In genomic region chr3:120886063-120886841, GRCm38 (mm10) we compare ENCODE assay signal across 10 mouse cellular contexts.
DNase-seq lines count a peak whose midpoint lies in the region; ATAC-seq and TF ChIP-seq lines count a peak whose summit lies in the region.
"Had no signal": no experiment of that assay in that cellular context is flagged by ENCODE, and none has a peak within 500 bp of the region (broad histone marks: within the 10 kb centered on the region; RNA-seq: fewer than 3 reads in every experiment).

No protein-coding gene starts in this region.

- intact Hi-C loops in left cerebral cortex, postnatal 4 days (cut with DNase I): no loop called here

- no peak overlapping the region for H3K4me3 ChIP-seq in heart, embryonic 14.5 days (ENCODE audit: control insufficient read depth in 1 of 2, insufficient read depth in 1 of 2, low read depth in 1 of 2, low read length in 2 of 2)
- peak overlapping the region; percentile 54 for H3K4me3 ChIP-seq in cerebellum, adult 2 months (replicated peaks; ENCODE audit: insufficient read depth, low read depth, low read length)
- H3K4me3 ChIP-seq: midbrain, embryonic 10.5 days had no signal

- no peaks in the 10 kb centered on the region for H3K27me3 ChIP-seq in heart, embryonic 14.5 days (ENCODE audit: control insufficient read depth, insufficient read depth, low read length)
- no peaks in the 10 kb centered on the region for H3K27me3 ChIP-seq in cerebellum, adult 2 months (ENCODE audit: control insufficient read depth, insufficient read depth, low read length)

- WGBS in heart, embryonic 14.5 days: 39% methylated on average over 20 of the region's 20 CpGs
- 12% methylated on average over 20 of the region's 20 CpGs for WGBS in cerebellum, adult 2 months

- no peak for ATAC-seq in heart, embryonic 14.5 days (ENCODE audit: insufficient number of reproducible peaks, insufficient read depth, low FRiP score, low read depth)

- H3K4me2 ChIP-seq in heart, embryonic 14.5 days (ENCODE audit: low read length): peak overlapping the region; percentile 1

- peak; percentile 15; the same call in 1 of the 2 replicates for TF ChIP-seq POLR2A in cerebellum, adult 2 months (IDR thresholded peaks at IDR 0.05; ENCODE audit: borderline replicate concordance, insufficient read depth, low read length)

- no peaks in the 10 kb centered on the region for H3K9me3 ChIP-seq in heart, embryonic 14.5 days (ENCODE audit: control insufficient read depth, low read length)
- H3K9me3 ChIP-seq: midbrain, embryonic 10.5 days had no signal

- H3K9ac ChIP-seq in heart, embryonic 14.5 days (ENCODE audit: low read length): no peak overlapping the region

- DNase-seq in heart, adult 8-10 months (ENCODE audit: low spot score): no peak
- peak; percentile 76 to 85 for DNase-seq in cerebellum, adult 2 months
- peak; percentile 70 to 86 for DNase-seq in frontal cortex, adult 2 months (ENCODE audit: extremely low spot score in 1 of 2, low spot score in 1 of 2)
- DNase-seq in left cerebral cortex, postnatal 4 days: peak; percentile 16
- no peak for DNase-seq in urinary bladder, adult 2 months (ENCODE audit: low spot score)
- DNase-seq in yolk sac, embryonic 10.5 days (ENCODE audit: low spot score): no peak
- no peak for DNase-seq in ovary, postnatal 36 days (ENCODE audit: low spot score)
- DNase-seq: spleen, adult 18-20 months had no signal

- no peaks in the 10 kb centered on the region for H3K36me3 ChIP-seq in heart, embryonic 14.5 days (ENCODE audit: control insufficient read depth, insufficient read depth, low read length)
- H3K36me3 ChIP-seq: midbrain, embryonic 10.5 days had no signal

- H3K27ac ChIP-seq in heart, embryonic 14.5 days (replicated peaks in 1 of 2; ENCODE audit: control insufficient read depth in 1 of 2, insufficient read depth in 1 of 2, low read depth in 2 of 2, low read length in 2 of 2): no peak overlapping the region
- peak overlapping the region; percentile 9; the same call in 1 of the 2 replicates for H3K27ac ChIP-seq in cerebellum, adult 2 months (ENCODE audit: insufficient read depth, low read length)
- H3K27ac ChIP-seq: midbrain, embryonic 10.5 days had no signal

- no peaks in the 10 kb centered on the region for H3K4me1 ChIP-seq in heart, embryonic 14.5 days (ENCODE audit: control insufficient read depth in 2 of 2, insufficient read depth in 2 of 2, low read length in 2 of 2)
- H3K4me1 ChIP-seq in cerebellum, adult 2 months (ENCODE audit: control insufficient read depth, insufficient read depth, low read length): no peaks in the 10 kb centered on the region
- H3K4me1 ChIP-seq: midbrain, embryonic 10.5 days had no signal

- TF ChIP-seq CTCF in cerebellum, adult 2 months (IDR thresholded peaks at IDR 0.05; ENCODE audit: borderline replicate concordance, insufficient read depth, low read depth, low read length): no peak

Comparison
In these comparisons a context has a peak if more than half of its experiments do, and no peak if none do; other contexts are left out.
1. DNase-seq: peak in cerebellum, adult 2 months (2 of 2), frontal cortex, adult 2 months (2 of 2) and left cerebral cortex, postnatal 4 days (single experiment); none in heart, adult 8-10 months (single experiment), urinary bladder, adult 2 months (single experiment), yolk sac, embryonic 10.5 days (single experiment) and ovary, postnatal 36 days (single experiment).